Mouse (Mus musculus): Measurements from ENCODE around the gene Iqsec3. TPM values are rescaled to one million over a fixed set of nuclear protein-coding genes. Genes with fewer than 3 reads are reported as not detected.
A peak's percentile ranks its signal among the peaks of the same experiment; 100 is the strongest.

Iqsec3 gene
- polyA plus RNA-seq (2016; fragmentation: Nextera tagmentation; extraction: Ambion mirVana): 0.26 and 1.5 TPM in 2 replicates

DNA sequence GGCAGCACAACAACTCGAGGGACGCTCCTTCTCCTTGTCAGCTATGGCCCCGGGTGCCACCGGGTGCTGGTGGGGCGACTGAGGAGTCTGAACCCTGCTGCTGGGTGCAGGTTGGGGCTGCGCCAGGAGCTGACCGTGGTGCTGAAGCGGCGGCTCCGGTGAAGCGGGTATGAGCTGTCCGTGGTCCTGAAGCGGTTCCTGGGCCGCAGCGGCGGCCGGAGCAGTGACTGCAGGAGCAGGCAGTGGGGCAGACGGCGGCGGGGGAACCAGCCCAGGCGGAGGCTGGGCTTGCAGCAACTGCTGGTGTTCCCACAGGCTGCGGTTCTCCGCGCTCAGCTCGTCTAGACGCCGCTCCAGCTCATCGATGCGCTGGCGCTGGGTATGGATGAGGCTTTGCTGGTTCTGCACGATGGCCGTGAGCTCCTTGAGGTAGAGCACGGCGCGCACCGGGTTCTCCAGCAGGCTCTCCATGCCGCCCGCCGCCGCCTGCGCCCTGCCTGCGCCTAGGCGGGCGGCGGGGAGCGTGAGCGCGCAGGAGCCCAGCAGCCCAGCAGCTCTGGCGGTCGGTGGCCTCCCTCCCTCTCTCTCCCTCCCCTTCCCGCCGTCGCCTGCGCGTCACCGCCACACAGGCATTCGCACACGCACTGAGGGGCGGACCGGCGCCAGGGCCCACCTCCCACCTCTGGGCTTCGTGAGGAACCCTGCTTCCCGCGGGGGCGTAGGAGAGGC is at the start of gene Iqsec3:
Gene Iqsec3 (minus strand): TSS at position 586 of the 729 bp plus-strand sequence.
- no peaks in the 10 kb centered on the region for H3K9me3 ChIP-seq
- H3K4me3 ChIP-seq: peak within 1 kb of the TSS; percentile 53
- DNase-seq (ENCODE audit: low spot score): peak; percentile 93
- WGBS: under 1% methylated on average over 65 of the region's 65 CpGs
- peaks cover 14% of the 10 kb centered on the region for H3K4me1 ChIP-seq (replicated peaks)
- H3K27me3 ChIP-seq (ENCODE audit: insufficient read depth, poor library complexity, severe bottlenecking): peaks cover 39% of the 10 kb centered on the region
- no peaks in the 10 kb centered on the region for H3K36me3 ChIP-seq
- H3K27ac ChIP-seq: peak within 1 kb of the TSS; percentile 9

DNA sequence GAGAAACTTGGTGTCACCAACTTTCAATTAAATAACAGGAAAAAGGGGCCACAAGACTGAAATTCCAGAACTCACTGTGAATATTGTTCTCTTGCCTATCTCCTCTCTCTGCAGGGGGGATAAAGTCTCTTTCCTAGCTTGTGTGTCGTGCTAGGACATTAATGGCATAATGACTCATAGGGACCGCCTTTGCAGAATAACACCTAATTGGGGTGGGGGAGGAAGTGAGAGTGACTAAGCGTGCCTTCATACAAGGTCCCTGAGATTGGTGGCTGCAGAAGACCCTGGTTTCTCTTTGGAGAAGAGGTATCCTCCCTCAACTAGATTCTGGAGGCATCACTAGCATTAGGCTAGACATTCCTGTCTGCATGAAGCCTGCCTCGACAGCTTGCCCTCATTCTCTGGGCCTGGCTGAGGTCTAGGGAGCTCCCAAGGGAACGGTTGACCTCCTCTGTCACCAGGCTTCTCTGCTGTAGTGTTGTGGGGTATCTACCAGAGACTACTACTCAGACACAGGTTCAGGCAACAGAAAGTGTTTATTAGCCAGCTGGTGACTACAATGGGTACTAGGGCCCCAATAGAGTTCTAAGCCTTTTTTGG is 48.7 kb upstream of the Iqsec3 start:
- Histone ChIP-seq H3K27ac (no peak overlapping the region), H3K4me3 (no peak overlapping the region), H3K4me1 (replicated peaks) (peaks cover 17% of the 10 kb centered on the region), H3K36me3 (no peaks in the 10 kb centered on the region), H3K27me3 (ENCODE audit: insufficient read depth, poor library complexity, severe bottlenecking) (peaks cover 43% of the 10 kb centered on the region), H3K9me3 (no peaks in the 10 kb centered on the region)
- 82% methylated on average over 5 of the region's 5 CpGs for WGBS
- DNase-seq (ENCODE audit: low spot score): no peak

DNA sequence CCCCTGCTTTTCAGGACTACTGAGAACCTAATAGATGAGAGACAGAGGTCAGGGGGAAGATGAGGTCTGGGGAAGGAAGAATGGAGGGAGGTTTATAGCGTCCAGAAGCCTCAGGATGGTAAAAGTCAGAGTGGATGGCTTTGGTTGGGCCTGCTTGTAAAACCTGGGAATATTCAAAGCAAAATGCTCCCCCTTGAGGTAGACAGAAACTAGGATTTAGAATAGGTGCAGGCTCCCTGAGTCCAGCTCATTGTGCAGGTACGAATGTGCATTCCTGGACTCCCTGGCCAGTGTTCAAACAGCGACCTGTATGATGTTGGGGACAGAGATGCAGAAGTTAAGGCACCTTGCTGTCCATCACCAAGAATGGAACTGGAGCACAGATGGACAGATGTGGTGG is 47.6 kb upstream of the Iqsec3 start:
- Histone ChIP-seq H3K9me3 (no peaks in the 10 kb centered on the region), H3K27me3 (ENCODE audit: insufficient read depth, poor library complexity, severe bottlenecking) (peaks cover 33% of the 10 kb centered on the region), H3K36me3 (no peaks in the 10 kb centered on the region), H3K4me1 (replicated peaks) (peaks cover 20% of the 10 kb centered on the region), H3K27ac (no peak overlapping the region), H3K4me3 (no peak overlapping the region)
- DNase-seq (ENCODE audit: low spot score): no peak
- 81% methylated on average over 3 of the region's 3 CpGs for WGBS

DNA sequence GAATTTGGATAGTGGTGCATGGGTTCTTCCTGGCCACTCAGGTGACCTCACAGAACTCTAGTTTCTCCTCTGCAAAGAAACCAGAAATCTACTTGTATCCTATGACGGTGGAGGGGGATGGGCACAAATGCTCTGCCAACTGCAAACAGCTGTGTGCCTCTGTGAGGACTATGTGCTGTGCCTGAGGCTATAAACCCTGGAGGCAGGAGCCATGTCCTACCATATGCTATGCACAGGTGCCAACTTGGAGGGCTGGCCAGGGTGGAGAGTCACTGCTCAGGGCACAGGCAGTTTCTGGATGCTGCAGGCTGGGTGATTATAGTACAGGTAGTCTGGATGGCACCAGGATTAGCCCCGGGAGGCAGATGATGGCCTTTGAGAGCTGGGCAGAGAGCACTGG is 46.4 kb upstream of the Iqsec3 start:
- Histone ChIP-seq H3K4me1 (replicated peaks) (peaks cover 15% of the 10 kb centered on the region), H3K36me3 (no peaks in the 10 kb centered on the region), H3K27me3 (ENCODE audit: insufficient read depth, poor library complexity, severe bottlenecking) (peaks cover 32% of the 10 kb centered on the region), H3K4me3 (no peak overlapping the region), H3K9me3 (no peaks in the 10 kb centered on the region), H3K27ac (no peak overlapping the region)
- DNase-seq (ENCODE audit: low spot score): no peak
- WGBS: 80% methylated on average over 2 of the region's 2 CpGs

DNA sequence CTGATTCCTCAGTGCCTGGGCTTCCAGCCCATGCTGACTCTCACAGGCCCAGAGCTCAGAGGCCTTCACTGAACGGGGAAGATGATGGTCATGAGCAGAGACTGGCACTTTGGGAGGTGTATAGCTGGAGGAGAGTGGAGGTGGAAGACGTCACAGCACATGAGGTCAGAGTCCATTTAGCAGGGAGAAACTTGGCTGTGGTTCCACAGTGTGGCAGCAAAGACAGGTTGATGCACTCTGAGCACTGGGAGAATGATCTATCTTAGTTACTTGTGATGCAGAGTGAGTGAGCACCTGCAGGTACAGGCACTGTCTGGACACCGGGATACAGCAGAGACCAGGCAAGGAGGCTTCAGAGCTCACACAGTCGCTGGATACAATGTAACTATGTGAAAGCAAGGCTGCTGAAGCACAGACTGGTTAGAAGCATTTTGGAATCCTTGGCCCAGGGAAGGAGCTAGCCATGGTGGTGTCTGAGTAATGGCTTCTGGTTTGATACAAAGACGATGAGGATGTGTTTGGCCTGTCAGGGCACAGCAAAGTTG is 45.9 kb upstream of the Iqsec3 start:
- no peak for DNase-seq (ENCODE audit: low spot score)
- Histone ChIP-seq H3K36me3 (no peaks in the 10 kb centered on the region), H3K27me3 (ENCODE audit: insufficient read depth, poor library complexity, severe bottlenecking) (peaks cover 32% of the 10 kb centered on the region), H3K9me3 (no peaks in the 10 kb centered on the region), H3K27ac (no peak overlapping the region), H3K4me1 (replicated peaks) (peaks cover 10% of the 10 kb centered on the region), H3K4me3 (no peak overlapping the region)
- WGBS: 82% methylated on average over 5 of the region's 5 CpGs

DNA sequence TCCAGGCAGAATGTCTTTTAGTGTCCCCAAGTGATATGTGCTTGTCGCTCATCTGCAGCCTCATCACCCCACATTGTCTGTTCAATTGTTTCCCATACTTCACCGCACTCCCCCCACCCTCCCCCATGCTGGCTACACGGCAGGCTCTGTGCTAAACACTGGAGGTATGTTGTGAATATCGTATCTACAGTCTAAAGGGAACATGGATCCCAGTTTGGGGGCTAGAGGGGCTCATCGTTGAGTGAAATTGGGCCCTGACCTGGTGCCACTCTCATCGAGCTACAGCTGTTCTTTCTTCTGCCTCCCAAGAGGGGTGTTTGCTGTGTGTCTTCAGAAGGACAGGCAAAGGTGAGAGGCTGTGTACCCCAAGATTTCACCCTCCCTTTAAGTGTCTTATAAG is 44.2 kb upstream of the Iqsec3 start:
- no peaks in the 10 kb centered on the region for H3K36me3 ChIP-seq
- no peak overlapping the region for H3K4me3 ChIP-seq
- H3K9me3 ChIP-seq: no peaks in the 10 kb centered on the region
- H3K4me1 ChIP-seq (replicated peaks): 0 out of 2 replicates have a peak, but pooled peaks cover 3% of the 10 kb centered on the region
- no peak overlapping the region for H3K27ac ChIP-seq
- peaks cover 19% of the 10 kb centered on the region for H3K27me3 ChIP-seq (ENCODE audit: insufficient read depth, poor library complexity, severe bottlenecking)
- 82% methylated on average over 6 of the region's 6 CpGs for WGBS
- DNase-seq (ENCODE audit: low spot score): no peak

DNA sequence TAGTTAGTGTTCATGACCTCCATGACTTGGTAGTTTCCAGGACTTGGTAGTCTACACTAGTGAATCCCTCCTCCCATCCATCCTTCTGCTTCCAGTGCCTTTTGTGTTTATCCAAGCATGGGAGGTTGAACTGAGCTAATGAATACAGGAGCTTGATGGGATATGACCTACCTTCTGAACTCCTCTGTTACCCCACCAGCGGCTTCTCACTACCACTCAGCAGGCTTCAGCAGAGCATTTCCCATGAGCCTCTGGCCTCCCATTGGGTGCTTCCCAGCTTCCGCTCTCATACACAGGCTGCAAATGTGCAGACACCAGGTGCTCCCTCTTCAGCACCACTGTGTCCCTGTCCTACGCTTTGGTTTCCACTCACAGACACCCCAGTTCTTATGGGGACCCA is 36.9 kb upstream of the Iqsec3 start:
- Histone ChIP-seq H3K36me3 (no peaks in the 10 kb centered on the region), H3K9me3 (no peaks in the 10 kb centered on the region), H3K27ac (no peak overlapping the region), H3K4me3 (no peak overlapping the region), H3K27me3 (ENCODE audit: insufficient read depth, poor library complexity, severe bottlenecking) (no peaks in the 10 kb centered on the region), H3K4me1 (replicated peaks) (no peaks in the 10 kb centered on the region)
- DNase-seq (ENCODE audit: low spot score): no peak
- WGBS: 90% methylated on average over 3 of the region's 3 CpGs

DNA sequence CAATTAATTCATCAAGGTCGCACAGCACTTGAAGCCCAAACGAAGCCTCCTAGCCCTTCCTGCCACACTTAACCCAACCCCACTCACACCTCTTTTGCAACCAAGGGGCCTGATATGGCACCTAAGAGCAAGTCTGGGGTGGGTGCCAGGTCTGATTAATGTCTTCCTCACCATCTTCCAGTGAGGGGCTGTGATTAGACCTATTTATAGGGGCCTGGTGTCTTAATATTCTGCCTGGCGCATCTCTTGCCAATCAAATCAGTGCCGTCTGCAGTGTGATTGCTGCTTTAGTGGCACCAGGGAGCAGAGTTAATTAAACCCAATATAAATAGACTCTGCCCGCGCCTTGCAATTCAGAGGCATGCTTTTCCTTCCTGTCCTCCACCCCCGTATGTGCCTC is 36.4 kb upstream of the Iqsec3 start:
- H3K9me3 ChIP-seq: no peaks in the 10 kb centered on the region
- no peaks in the 10 kb centered on the region for H3K27me3 ChIP-seq (ENCODE audit: insufficient read depth, poor library complexity, severe bottlenecking)
- H3K27ac ChIP-seq: no peak overlapping the region
- H3K4me1 ChIP-seq (replicated peaks): no peaks in the 10 kb centered on the region
- DNase-seq (ENCODE audit: low spot score): no peak
- no peak overlapping the region for H3K4me3 ChIP-seq
- WGBS: 84% methylated on average over 7 of the region's 7 CpGs
- H3K36me3 ChIP-seq: no peaks in the 10 kb centered on the region

DNA sequence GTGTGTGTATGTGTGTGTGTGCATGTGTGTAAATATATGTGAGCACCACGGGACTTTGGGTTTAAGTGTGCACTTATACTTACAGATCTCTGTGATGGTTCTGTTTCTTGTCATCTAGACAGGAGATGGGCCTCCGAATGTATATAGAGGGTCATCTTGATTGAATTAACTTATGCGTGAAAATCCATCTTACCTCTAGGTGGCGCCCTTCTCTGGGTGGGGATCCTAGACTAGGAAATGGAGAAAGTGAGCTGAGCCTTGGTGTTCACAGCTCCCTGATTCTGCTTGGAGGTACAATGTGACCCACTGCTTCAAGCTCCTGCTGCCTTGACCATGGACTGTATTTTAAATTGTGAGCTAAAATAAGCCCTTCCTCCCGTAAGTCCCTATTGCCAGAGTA is 34.8 kb upstream of the Iqsec3 start:
- Histone ChIP-seq H3K36me3 (no peaks in the 10 kb centered on the region), H3K4me3 (no peak overlapping the region), H3K4me1 (replicated peaks) (no peaks in the 10 kb centered on the region), H3K9me3 (no peaks in the 10 kb centered on the region), H3K27ac (no peak overlapping the region), H3K27me3 (ENCODE audit: insufficient read depth, poor library complexity, severe bottlenecking) (no peaks in the 10 kb centered on the region)
- WGBS: 68% methylated on average over 5 of the region's 5 CpGs
- DNase-seq (ENCODE audit: low spot score): no peak

DNA sequence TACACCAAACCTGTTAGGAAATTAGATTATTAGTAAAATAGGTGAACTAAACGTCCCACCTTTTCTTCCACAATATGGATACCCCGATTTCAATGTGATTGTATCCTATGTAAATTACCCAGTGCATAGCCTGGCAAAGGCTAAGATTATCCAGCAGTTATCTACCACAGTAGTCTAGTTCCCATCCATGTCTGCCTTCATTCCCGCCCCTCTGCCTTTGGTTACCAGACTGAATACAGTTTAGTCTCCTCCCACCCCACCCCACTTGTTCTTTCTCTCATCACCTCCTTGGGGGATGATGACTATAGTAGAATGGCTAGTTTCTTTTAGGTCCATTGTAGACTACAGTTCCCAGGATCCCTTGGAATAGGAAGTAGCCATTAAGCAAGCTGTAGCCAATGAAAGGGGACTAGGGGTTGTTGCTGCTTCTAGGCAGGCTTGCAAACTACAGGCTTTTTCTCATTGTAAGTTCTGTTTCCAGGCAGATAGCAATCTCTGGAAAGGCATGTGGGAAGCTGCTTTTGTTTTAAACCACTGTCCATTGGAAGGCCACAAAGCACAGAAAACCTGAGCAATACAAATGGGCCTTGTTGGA is 27.7 kb upstream of the Iqsec3 start:
- Histone ChIP-seq H3K4me1 (replicated peaks) (peaks cover 7% of the 10 kb centered on the region), H3K27me3 (ENCODE audit: insufficient read depth, poor library complexity, severe bottlenecking) (no peaks in the 10 kb centered on the region), H3K36me3 (no peaks in the 10 kb centered on the region), H3K27ac (peak overlapping the region; percentile 25; the same call in 1 of the 2 replicates), H3K4me3 (no peak overlapping the region), H3K9me3 (no peaks in the 10 kb centered on the region)
- WGBS: 59% methylated on average over 3 of the region's 3 CpGs
- DNase-seq (ENCODE audit: low spot score): no peak

DNA sequence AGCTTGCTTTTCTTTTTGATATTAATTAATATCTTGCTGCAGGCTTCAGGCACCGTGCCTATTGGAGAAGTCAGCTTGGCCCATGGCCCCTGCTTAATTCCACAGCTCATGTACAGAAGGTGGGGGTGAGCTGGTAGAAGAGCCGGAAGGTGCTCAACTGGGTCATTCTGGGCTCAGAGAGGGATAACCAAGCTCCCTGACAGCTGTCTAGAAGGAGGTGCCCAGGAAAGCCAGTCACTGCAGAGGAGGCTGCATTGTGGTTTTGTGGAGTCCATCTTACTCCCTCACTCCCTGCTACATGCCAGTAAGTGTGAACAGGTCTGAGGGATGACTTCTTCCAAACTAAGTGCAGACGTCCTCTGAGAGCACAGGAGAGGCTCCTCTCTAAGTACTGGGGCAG is 26.4 kb upstream of the Iqsec3 start:
- Histone ChIP-seq H3K9me3 (no peaks in the 10 kb centered on the region), H3K27ac (no peak overlapping the region), H3K4me3 (no peak overlapping the region), H3K4me1 (replicated peaks) (peaks cover 12% of the 10 kb centered on the region), H3K27me3 (ENCODE audit: insufficient read depth, poor library complexity, severe bottlenecking) (no peaks in the 10 kb centered on the region), H3K36me3 (no peaks in the 10 kb centered on the region)
- DNase-seq (ENCODE audit: low spot score): no peak
- WGBS: 83% methylated on average over 3 of the region's 3 CpGs

DNA sequence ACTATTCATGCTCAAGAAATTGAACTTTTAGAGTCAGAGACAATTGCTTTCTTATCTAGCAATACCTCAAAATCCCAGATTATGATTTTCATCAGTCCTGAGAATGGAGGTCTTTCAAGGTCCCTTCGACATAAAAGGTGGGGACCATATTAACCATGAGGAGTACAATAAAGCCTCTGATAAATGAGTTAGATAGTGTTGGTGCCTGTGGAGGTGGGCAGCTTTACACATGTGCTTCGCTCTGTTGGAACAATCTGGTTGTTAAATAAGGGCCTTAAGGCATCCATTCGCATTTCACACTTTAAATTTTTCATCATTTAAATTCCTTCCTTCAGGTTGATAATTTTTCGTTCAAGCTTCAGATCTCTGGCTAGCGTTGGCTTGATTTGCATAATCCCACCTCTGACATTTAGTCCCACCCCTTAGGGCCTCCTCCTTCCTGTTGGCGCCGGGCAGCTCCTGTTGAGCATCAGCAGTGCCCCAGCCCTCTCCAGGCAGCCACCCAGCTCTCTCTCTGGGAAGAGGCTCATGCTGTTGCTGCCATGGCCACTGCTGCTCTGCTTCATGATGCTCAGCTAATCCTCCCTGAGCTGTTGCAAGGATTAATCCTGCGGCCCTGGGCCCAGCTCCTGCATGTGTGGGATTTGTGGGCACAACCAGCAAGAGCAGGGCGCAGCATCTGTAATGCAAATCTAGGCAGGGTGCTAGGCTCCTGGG is 25.5 kb upstream of the Iqsec3 start:
- Histone ChIP-seq H3K27ac (0 out of 2 replicates have a peak overlapping the region, but pooled peaks have one; percentile 16), H3K4me1 (replicated peaks) (peaks cover 21% of the 10 kb centered on the region), H3K4me3 (no peak overlapping the region), H3K36me3 (no peaks in the 10 kb centered on the region), H3K27me3 (ENCODE audit: insufficient read depth, poor library complexity, severe bottlenecking) (no peaks in the 10 kb centered on the region), H3K9me3 (no peaks in the 10 kb centered on the region)
- 20% methylated on average over 9 of the region's 9 CpGs for WGBS
- DNase-seq (ENCODE audit: low spot score): peak; percentile 29
